Mouse (Mus musculus): Measurements from ENCODE around the gene Dock3. TPM values are rescaled to one million over a fixed set of nuclear protein-coding genes. Genes with fewer than 3 reads are reported as not detected.

Dock3 gene
- polyA plus RNA-seq, 1 experiment from 2014 or later: 0.93 TPM

- H3K4me3 ChIP-seq (ENCODE audit: low read depth, low read length): no peak overlapping the region
- no peaks in the 10 kb centered on the region for H3K4me1 ChIP-seq (replicated peaks; ENCODE audit: control insufficient read depth, insufficient read depth)
- no peak overlapping the region for H3K4me2 ChIP-seq (replicated peaks; ENCODE audit: low read depth)
- DNase-seq (ENCODE audit: low spot score): no peak
- H3K9me3 ChIP-seq (ENCODE audit: control insufficient read depth, low read length): no peaks in the 10 kb centered on the region
- no peak for ATAC-seq (ENCODE audit: low FRiP score, low TSS enrichment)
- 67% methylated on average over 1 of the region's 1 CpGs for whole genome bisulfite sequencing
- no peaks in the 10 kb centered on the region for H3K36me3 ChIP-seq (ENCODE audit: control insufficient read depth, insufficient read depth, low read length)
- no peak overlapping the region for H3K27ac ChIP-seq (replicated peaks)
- H3K9ac ChIP-seq (ENCODE audit: low read length): no peak overlapping the region
- H3K27me3 ChIP-seq (ENCODE audit: control insufficient read depth, insufficient read depth, low read length): no peaks in the 10 kb centered on the region
- TF ChIP-seq CTCF (IDR thresholded peaks at IDR 0.05; ENCODE audit: low read depth): no peak
- TF ChIP-seq EP300 (optimal IDR thresholded peaks at IDR 0.05): no peak
Observed at GRCm38 (mm10) chr9:106958452-106958851, 273.3 kb downstream of the Dock3 start.

- Histone ChIP-seq H3K9ac (ENCODE audit: low read length) (no peak overlapping the region), H3K4me2 (replicated peaks; ENCODE audit: low read depth) (no peak overlapping the region), H3K27me3 (ENCODE audit: control insufficient read depth, insufficient read depth, low read length) (no peaks in the 10 kb centered on the region), H3K36me3 (ENCODE audit: control insufficient read depth, insufficient read depth, low read length) (no peaks in the 10 kb centered on the region), H3K9me3 (ENCODE audit: control insufficient read depth, low read length) (no peaks in the 10 kb centered on the region), H3K4me1 (replicated peaks; ENCODE audit: control insufficient read depth, insufficient read depth) (no peaks in the 10 kb centered on the region), H3K27ac (replicated peaks) (no peak overlapping the region), H3K4me3 (ENCODE audit: low read depth, low read length) (no peak overlapping the region)
- ATAC-seq (ENCODE audit: low FRiP score, low TSS enrichment): no peak
- no peak for TF ChIP-seq CTCF (IDR thresholded peaks at IDR 0.05; ENCODE audit: low read depth)
- no peak for TF ChIP-seq EP300 (optimal IDR thresholded peaks at IDR 0.05)
- DNase-seq (ENCODE audit: low spot score): no peak
Observed at GRCm38 (mm10) chr9:106955486-106955885, 276.2 kb downstream of the Dock3 start.

- Histone ChIP-seq H3K27ac (replicated peaks) (no peak overlapping the region), H3K4me3 (ENCODE audit: low read depth, low read length) (no peak overlapping the region), H3K27me3 (ENCODE audit: control insufficient read depth, insufficient read depth, low read length) (no peaks in the 10 kb centered on the region), H3K9ac (ENCODE audit: low read length) (no peak overlapping the region), H3K4me1 (replicated peaks; ENCODE audit: control insufficient read depth, insufficient read depth) (no peaks in the 10 kb centered on the region), H3K9me3 (ENCODE audit: control insufficient read depth, low read length) (no peaks in the 10 kb centered on the region), H3K36me3 (ENCODE audit: control insufficient read depth, insufficient read depth, low read length) (no peaks in the 10 kb centered on the region), H3K4me2 (replicated peaks; ENCODE audit: low read depth) (no peak overlapping the region)
- WGBS: 61% methylated on average over 1 of the region's 1 CpGs
- TF ChIP-seq EP300 (optimal IDR thresholded peaks at IDR 0.05) (no peak), CTCF (IDR thresholded peaks at IDR 0.05; ENCODE audit: low read depth) (no peak)
- ATAC-seq (ENCODE audit: low FRiP score, low TSS enrichment) (peak; percentile 70; the same call in 1 of the 2 replicates), DNase-seq (ENCODE audit: low spot score) (no peak)
Observed at GRCm38 (mm10) chr9:106934998-106935397, 296.7 kb downstream of the Dock3 start.

- no peaks in the 10 kb centered on the region for H3K36me3 ChIP-seq (ENCODE audit: control insufficient read depth, insufficient read depth, low read length)
- no peak overlapping the region for H3K9ac ChIP-seq (ENCODE audit: low read length)
- H3K4me2 ChIP-seq (replicated peaks; ENCODE audit: low read depth): no peak overlapping the region
- H3K9me3 ChIP-seq (ENCODE audit: control insufficient read depth, low read length): no peaks in the 10 kb centered on the region
- no peak overlapping the region for H3K4me3 ChIP-seq (ENCODE audit: low read depth, low read length)
- no peaks in the 10 kb centered on the region for H3K4me1 ChIP-seq (replicated peaks; ENCODE audit: control insufficient read depth, insufficient read depth)
- WGBS: 73% methylated on average over 6 of the region's 6 CpGs
- TF ChIP-seq CTCF (IDR thresholded peaks at IDR 0.05; ENCODE audit: low read depth) (no peak), EP300 (optimal IDR thresholded peaks at IDR 0.05) (no peak)
- no peak overlapping the region for H3K27ac ChIP-seq (replicated peaks)
- no peaks in the 10 kb centered on the region for H3K27me3 ChIP-seq (ENCODE audit: control insufficient read depth, insufficient read depth, low read length)
- DNase-seq (ENCODE audit: low spot score): no peak
- no peak for ATAC-seq (ENCODE audit: low FRiP score, low TSS enrichment)
Observed at GRCm38 (mm10) chr9:106914878-106915277, 316.8 kb downstream of the Dock3 start.

GRCm38 (mm10) chr9:106913759-106914158 is 317.9 kb downstream of the Dock3 start:
- Histone ChIP-seq H3K4me3 (ENCODE audit: low read depth, low read length) (no peak overlapping the region), H3K27me3 (ENCODE audit: control insufficient read depth, insufficient read depth, low read length) (no peaks in the 10 kb centered on the region), H3K9me3 (ENCODE audit: control insufficient read depth, low read length) (no peaks in the 10 kb centered on the region), H3K4me2 (replicated peaks; ENCODE audit: low read depth) (no peak overlapping the region), H3K9ac (ENCODE audit: low read length) (no peak overlapping the region), H3K27ac (replicated peaks) (no peak overlapping the region), H3K4me1 (replicated peaks; ENCODE audit: control insufficient read depth, insufficient read depth) (no peaks in the 10 kb centered on the region), H3K36me3 (ENCODE audit: control insufficient read depth, insufficient read depth, low read length) (no peaks in the 10 kb centered on the region)
- TF ChIP-seq CTCF (IDR thresholded peaks at IDR 0.05; ENCODE audit: low read depth) (peak; percentile 65), EP300 (optimal IDR thresholded peaks at IDR 0.05) (no peak)
- ATAC-seq (ENCODE audit: low FRiP score, low TSS enrichment) (no peak), DNase-seq (ENCODE audit: low spot score) (no peak)
- WGBS: 11% methylated on average over 1 of the region's 1 CpGs

GRCm38 (mm10) chr9:106911624-106912023 is 320.1 kb downstream of the Dock3 start:
- Histone ChIP-seq H3K9me3 (ENCODE audit: control insufficient read depth, low read length) (no peaks in the 10 kb centered on the region), H3K27me3 (ENCODE audit: control insufficient read depth, insufficient read depth, low read length) (no peaks in the 10 kb centered on the region), H3K4me3 (ENCODE audit: low read depth, low read length) (no peak overlapping the region), H3K4me1 (replicated peaks; ENCODE audit: control insufficient read depth, insufficient read depth) (no peaks in the 10 kb centered on the region), H3K27ac (replicated peaks) (no peak overlapping the region), H3K4me2 (replicated peaks; ENCODE audit: low read depth) (no peak overlapping the region), H3K9ac (ENCODE audit: low read length) (no peak overlapping the region), H3K36me3 (ENCODE audit: control insufficient read depth, insufficient read depth, low read length) (no peaks in the 10 kb centered on the region)
- ATAC-seq (ENCODE audit: low FRiP score, low TSS enrichment) (peak; percentile 44; the same call in 1 of the 2 replicates), DNase-seq (ENCODE audit: low spot score) (peak; percentile 40)
- no peak for TF ChIP-seq CTCF (IDR thresholded peaks at IDR 0.05; ENCODE audit: low read depth)
- 79% methylated on average over 1 of the region's 1 CpGs for WGBS
